Mouse (Mus musculus) adrenal gland, adult 8-10 months (tissue): ENCODE data around the gene Atxn3. TPM values are rescaled to one million over a fixed set of nuclear protein-coding genes. Genes with fewer than 3 reads are reported as not detected.
"Not testable (repeated sequence)": the region's sequence is repeated elsewhere in the genome, so short reads cannot be mapped to it uniquely, and the experiment has no call there.

Experiments
- DNase-seq: peaks from one replicate; pipeline ENCODE4 v3.0.0; 2022
- total RNA-seq, 4 experiments: library from RNA; stranded (reverse); gene quantifications; 2 replicates each; pipeline ENCODE4 v1.2.4; 2022

Gene Atxn3
- total RNA-seq = 10 to 100 TPM; 17.7 to 24.6 (median 20.9) TPM

- DNase-seq = peak; percentile 96
These were observed at the start of gene Atxn3 for GRCm38 (mm10) chr12:101957942-101958544. TSS of gene Atxn3 (minus strand) at chr12:101958246.

- no peak for DNase-seq
These were observed 42.7 kb upstream of the Atxn3 start for GRCm38 (mm10) chr12:102000785-102001184.

- no peak for DNase-seq
These were observed 40.9 kb upstream of the Atxn3 start for GRCm38 (mm10) chr12:101998929-101999328.

DNA sequence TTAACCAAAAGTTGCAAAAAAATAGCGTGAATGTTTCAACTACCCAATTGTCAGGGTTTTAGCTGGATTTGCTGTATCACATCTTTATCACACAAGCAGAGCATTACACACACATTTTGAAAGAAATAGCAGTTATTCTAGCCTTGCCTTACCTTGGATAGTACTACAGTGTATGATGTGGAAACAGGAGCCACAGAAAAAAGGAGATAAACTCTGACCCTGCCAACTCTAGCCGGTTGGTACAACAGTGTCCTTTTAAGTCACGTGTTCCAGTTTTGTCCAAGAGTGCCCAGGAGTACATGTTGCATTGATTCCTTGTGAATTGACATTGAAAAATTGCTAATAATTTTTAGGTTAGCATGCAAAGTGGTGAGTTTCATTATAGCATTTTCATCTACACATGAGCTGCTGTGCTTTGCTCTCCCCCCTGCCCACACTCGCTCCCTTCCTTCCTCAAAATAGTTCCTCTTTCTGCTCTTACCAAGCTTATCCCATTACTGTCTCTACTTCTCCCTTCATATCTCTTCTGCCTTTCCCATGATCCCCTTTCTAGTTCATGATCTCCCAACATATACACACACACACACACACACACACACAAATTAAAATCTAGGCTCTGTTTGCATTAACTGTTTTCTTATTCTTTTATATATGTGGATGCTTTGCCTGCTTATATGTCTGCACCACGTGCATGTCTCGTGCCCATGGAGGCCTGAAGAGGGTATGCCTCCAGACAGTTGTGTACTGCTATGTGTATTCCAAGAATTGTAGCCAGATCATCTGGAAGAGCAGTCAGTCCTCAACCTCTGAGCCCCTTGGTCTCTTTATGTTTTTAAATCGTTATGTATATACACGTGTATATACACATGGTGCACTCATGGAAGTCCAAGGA is 36.8 kb upstream of the Atxn3 start:
- DNase-seq = no peak

DNA sequence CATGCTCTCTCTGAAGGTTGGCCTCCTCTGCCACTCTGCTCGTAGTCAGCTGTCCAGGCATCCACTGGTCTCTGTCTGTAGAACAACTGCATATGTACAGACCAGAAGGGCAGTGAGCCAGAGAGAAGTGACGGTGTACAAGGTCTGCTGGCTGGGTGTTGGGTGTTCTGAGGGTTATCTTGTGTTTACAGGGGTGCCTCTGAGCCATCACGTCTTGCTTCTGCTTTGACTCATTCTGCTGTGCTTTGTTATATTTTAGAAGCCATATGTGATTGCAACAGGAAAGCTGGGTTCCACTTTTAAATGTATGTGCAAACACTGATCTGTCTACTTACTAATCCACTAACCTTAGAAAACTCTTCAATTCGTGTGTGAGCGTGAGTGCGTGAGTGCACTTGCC is 29.6 kb upstream of the Atxn3 start:
- no peak for DNase-seq

- no peak for DNase-seq
These were observed 27.1 kb upstream of the Atxn3 start for GRCm38 (mm10) chr12:101985110-101985509.

GRCm38 (mm10) chr12:101982977-101983376 is 24.9 kb upstream of the Atxn3 start:
- peak; percentile 21 for DNase-seq

- no peak for DNase-seq
These were observed 23.5 kb upstream of the Atxn3 start for GRCm38 (mm10) chr12:101981559-101981958.

- no peak for DNase-seq
These were observed 22.2 kb upstream of the Atxn3 start for GRCm38 (mm10) chr12:101980266-101980665.

DNA sequence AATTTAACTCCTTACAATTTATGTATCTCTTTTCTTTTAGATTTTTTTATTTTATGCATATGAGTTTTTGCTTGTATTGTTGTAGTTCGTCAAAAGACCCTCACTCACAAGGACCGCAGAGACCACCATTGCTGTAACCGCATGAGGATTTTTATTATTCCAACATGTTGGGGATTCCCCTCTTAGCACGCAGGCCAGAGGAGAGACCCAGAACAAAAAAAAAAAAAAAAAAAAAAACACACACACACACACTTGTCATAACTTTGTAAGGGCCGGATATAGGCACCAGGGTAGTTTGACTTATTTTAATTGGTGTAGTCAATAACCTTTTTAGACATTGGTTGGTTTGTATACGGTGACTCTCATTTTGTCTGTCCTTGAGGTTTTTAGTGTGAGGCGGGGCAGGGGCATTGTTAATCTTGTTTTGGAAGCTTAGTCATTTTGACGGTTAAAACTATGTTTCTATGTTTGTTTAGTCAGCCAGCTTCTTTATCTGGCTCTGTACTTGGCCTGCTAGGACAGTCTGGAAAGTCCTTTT is 21.2 kb upstream of the Atxn3 start:
- peak; percentile 39 for DNase-seq

GRCm38 (mm10) chr12:101978588-101978987 is 20.5 kb upstream of the Atxn3 start:
- DNase-seq = no peak

DNA sequence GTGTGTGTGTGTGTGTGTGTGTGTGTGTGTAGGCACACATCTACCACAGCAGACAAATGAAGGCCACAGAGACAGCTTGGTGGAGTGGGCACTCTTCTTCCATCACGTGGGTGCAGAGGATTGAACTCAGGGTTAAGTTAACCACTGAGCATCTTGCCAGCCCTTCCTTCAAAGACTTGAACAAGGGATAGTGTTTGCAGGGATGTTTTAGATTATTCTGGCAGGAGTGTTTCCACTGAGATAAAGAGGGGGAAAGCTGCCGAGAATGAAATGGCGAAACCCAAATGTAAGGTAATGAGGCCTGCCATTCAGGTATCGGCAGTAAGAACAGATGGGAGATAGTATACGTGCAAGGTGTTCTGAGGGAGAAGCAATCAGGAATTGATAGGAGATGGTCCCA is 20.1 kb upstream of the Atxn3 start:
- DNase-seq = no peak

DNA sequence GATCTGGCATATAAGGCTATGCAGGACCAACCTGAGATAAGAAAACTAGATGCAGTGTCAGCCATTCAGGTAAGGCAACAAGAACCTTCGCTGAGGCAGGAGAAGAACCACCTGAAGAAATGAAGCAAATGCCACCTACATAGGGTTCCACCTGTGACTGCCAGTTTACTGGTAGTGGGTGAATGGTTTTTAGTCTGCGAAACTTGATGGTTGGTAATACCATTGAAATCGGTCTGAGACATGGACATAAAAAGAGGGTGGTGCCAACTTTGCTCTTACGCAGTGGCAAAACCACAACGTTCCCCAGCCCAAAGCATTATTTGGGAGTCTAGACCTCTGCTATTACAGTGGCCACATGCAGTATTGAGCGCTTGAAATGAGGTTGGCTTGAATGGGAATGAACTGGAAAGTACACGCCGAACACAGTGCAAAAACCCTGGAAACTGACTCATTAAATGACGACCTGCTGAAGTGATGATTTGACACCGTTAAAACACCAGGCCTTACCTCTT is 19.4 kb upstream of the Atxn3 start:
- no peak for DNase-seq

- DNase-seq = no peak
These were observed 18.8 kb upstream of the Atxn3 start for GRCm38 (mm10) chr12:101976651-101977403.

- DNase-seq = peak; percentile 67
These were observed 17.8 kb upstream of the Atxn3 start, which contains the start of gene Cpsf2 for GRCm38 (mm10) chr12:101975601-101976571. TSS of gene Cpsf2 (plus strand) at chr12:101975988.

DNA sequence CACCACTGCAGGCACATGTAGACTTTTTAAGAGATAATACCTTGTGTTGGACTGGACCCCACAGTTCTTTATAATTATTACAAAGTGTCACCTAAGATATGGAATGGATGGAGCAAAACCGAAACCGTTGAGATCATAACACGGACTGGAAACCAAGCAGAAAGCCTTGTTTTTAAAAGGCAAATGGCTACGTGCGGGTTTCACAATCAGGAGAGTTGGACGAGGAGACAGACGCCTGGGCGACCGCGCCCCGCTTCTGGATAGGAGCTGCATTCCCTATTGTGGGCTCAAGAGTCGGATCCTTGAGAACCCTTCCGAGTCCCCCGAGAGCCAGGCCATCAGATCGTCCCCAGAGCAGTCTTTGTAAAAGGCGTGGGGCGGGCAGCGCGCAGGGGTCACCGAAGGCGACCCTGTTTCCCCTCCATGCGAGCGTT is 17.1 kb upstream of the Atxn3 start:
- peak; percentile 60 for DNase-seq

DNA sequence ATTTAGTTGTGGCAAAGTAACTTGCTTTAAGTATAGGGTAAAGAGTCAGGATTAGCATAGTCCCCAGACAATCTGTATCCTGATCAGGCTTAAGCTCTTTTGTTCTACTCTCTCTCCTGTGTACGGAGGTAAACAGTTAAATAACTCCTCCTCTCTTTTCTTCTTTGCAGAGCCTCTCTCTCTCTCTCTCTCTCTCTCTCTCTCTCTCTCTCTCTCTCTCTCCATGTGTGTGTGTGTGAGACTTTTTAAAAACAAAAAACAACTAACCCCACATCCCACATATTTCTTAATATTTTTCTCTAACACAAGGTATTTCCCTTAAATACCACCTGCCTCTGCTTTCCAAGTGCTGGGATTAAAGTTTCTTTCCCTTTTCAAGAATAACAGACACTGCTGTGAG is 16.5 kb upstream of the Atxn3 start:
- no peak for DNase-seq

DNA sequence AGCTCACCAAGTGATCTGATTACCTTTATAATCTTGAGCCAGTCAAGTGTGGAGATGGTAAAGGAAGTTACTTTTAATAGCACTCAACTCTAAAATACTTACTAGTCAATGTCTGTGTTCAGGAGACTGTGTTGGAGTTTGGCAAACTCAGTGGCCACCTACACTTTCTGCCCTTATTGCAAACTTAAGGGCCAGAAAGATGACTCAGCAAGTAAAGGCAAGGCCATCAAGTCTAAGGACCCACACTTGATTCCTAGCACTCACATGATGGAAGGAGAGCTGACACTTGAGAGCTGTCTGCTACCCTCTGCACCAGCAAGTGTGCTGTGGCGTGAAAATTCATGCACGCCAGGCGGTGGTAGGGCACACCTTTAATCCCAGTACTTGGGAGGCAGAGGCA is 14.2 kb upstream of the Atxn3 start:
- no peak for DNase-seq

- no peak for DNase-seq
These were observed 13.3 kb upstream of the Atxn3 start for GRCm38 (mm10) chr12:101971311-101971710.

- DNase-seq = not testable (repeated sequence)
These were observed 1.1 kb upstream of the Atxn3 start for GRCm38 (mm10) chr12:101958960-101959780.
